Mouse (Mus musculus) frontal cortex, adult 2 months (tissue): ENCODE measurements around the gene Mrps18b. TPM values are rescaled to one million over a fixed set of nuclear protein-coding genes. Genes with fewer than 3 reads are reported as not detected.
A peak's percentile ranks its signal among the peaks of the same experiment; 100 is the strongest.

Source experiments
- DNase-seq, 2 experiments: peaks; one replicate each; pipeline ENCODE4 v3.0.0; 2022; ENCODE audit warnings: low spot score in 1 of 2; ENCODE audit errors: extremely low spot score in 1 of 2
- polyA plus RNA-seq: library from polyadenylated mRNA; depleted of rRNA; stranded (reverse); fragments of >200 nt; gene quantifications from 2 replicates; pipeline ENCODE4 v1.2.3, GENCODE M21; 2012

Gene Mrps18b
- polyA plus RNA-seq, 1 experiment, result 55.9 TPM

DNA sequence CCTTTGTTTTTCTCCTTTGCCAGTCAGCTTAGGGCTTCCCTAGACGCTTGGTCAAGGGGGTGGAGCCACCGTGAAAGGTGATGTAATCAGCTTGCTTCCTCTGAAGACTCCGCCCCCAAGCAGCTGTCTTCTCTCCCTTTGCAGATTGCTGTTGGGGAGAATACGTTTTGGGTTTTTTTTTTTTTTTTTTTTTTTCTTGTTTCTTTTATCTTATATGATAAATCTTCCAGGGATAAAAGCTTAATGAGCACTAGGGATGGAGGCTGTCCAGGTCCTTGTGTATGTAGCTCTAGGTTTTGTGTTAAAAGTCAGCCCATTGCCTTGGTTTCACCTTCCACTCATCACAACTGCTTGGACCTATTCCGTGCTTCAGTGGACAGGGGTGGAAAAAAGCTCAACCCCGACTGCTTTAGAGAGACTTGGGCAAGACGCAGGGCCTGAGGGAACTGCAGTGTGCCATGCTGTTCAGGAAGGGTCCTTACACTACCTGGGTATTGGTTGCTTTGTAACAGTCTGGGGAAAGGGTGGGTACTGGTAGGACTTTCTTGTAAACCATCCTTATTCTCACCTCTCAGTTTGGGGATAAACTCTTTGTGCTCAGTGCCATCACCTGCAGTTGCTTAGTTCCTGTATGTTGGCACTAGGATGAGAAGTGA is 3.0 kb upstream of the Mrps18b start:
- DNase-seq, result peak; percentile 95 to 97

DNA sequence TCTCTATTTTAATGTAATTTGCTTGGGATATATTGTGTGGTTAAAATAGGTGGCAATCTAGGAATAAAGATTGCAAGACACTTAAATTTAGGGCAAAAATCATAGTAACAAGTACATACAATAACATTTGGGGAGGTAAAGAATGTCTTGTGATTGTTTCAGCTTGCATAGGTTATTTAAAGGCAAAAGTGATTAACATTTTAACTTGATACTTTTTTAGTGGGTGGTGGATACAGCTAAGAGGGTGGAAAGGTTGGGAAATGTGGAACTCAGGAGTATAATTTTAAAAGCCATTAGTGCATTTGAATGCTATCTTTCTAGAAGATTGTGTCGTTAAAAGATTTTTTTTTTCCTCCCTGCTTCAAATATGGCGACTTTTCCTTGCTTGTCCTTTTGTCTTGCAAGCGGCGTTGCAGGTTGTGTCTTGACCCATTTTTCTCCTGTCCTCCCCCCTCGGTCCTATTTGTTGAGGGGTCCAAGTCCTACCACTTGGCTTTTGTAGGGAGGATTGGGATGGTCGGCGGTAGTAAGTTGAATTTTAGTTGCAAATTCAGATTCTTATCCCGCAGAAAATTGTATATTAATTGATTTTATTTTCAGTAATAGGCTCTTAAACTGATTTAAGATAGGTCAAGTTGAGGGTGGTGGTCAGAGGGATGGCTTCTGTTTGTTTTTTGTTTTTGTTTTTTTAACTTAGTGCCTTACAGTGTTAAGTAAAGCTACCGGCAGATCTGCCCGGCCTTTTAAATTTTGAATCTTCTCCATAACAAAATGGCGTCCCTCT is 2.3 kb upstream of the Mrps18b start:
- DNase-seq, result peak in 1 of 2 experiments; percentile 59

DNA sequence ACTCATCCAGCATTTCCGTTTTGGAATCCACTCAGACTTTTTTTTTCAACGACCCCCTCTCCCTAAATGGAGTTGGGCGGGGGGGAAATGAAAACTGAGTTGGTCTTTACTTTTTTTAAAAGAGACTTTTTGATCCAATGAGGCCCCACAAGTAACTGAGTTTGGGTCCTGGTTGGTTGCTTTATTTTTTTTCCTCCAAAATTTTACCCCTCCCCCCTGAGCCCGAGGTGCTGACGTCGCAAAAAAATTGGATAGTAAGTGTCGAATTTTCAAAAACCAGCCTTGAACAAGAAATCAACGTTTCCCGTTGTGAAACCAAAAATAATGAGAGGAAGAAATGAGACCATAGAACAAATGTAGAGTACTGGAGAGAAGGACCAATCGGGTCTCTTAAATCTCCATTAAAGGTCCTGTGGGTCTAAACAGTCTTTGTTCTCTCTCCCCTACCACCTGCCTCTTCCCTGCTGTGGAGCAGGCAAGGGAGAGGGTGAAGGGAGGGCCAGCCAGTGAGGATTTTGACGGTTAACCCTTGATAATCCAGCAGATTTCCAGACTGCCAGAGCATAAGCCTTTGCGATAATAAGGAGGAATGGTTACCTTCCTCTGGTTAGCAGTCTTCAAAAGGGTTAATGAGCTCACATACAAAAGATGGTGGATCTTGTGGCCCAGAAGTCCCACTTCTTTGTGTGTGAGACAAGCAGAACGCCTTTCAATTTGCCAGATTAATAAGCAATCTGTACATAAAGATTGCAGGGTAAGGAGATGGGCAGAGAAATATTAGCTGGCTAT is 1.5 kb upstream of the Mrps18b start:
- DNase-seq, result peak in 1 of 2 experiments; percentile 62

- peak in 1 of 2 experiments; percentile 52 for DNase-seq
Measured at GRCm38 (mm10) chr17:35917143-35917462, 914 bp upstream of the Mrps18b start.

- no peak for DNase-seq
Measured at GRCm38 (mm10) chr17:35915538-35916296, 472 bp downstream of the Mrps18b start.

- DNase-seq, result no peak
Measured at GRCm38 (mm10) chr17:35914975-35915374, 1.2 kb downstream of the Mrps18b start.

DNA sequence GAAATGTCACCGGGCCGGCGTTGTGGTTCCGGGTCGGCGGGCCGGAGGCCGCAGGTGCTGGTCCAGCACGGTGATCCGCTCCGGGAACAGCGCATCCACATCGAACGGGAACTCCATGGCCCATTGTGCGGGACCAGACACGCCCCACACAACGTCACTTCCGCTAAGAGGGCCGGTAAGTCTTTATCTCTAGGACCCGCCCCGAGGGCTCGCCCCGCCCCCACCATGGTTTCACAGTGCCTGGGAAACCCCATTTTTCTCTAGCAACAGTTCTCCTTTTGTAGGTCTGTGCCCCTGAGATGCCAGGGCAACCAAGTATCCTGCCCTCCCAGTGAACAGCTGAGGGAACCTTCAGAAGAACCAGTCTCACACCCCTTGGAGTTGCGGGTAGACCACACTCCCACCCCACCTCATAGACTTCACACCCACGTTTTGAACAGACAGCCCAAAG is 6.2 kb downstream of the Mrps18b start, which contains the start of gene Atat1:
Gene Atat1, minus strand, starts transcription at position 157 of the 451 bp plus-strand sequence.
- DNase-seq, result peak; percentile 88 to 95

- no peak for DNase-seq
Measured at GRCm38 (mm10) chr17:35909186-35909918, 6.8 kb downstream of the Mrps18b start.

GRCm38 (mm10) chr17:35907609-35908008 is 8.6 kb downstream of the Mrps18b start:
- DNase-seq, result no peak

DNA sequence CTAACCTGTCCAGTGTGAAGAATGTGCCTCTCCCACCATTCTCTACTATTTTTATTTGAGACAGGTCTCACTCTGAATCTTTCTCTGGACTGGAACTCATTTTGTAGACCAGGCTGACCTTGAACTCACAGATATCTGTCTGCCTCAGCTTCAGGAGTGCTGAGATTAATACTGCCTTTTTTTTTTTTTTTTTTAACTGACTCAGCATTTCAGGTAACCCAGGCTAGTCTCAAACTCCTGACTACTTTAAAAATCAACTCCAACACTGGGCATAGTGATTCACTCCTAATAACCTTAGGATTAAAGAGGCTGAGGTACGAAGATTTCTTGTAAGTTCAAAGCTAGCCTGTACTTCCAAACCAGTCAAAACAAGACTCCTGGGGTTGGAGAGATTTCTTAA is 10.6 kb downstream of the Mrps18b start:
- DNase-seq, result no peak

- DNase-seq, result no peak
Measured at GRCm38 (mm10) chr17:35903992-35904355, 12.2 kb downstream of the Mrps18b start.

DNA sequence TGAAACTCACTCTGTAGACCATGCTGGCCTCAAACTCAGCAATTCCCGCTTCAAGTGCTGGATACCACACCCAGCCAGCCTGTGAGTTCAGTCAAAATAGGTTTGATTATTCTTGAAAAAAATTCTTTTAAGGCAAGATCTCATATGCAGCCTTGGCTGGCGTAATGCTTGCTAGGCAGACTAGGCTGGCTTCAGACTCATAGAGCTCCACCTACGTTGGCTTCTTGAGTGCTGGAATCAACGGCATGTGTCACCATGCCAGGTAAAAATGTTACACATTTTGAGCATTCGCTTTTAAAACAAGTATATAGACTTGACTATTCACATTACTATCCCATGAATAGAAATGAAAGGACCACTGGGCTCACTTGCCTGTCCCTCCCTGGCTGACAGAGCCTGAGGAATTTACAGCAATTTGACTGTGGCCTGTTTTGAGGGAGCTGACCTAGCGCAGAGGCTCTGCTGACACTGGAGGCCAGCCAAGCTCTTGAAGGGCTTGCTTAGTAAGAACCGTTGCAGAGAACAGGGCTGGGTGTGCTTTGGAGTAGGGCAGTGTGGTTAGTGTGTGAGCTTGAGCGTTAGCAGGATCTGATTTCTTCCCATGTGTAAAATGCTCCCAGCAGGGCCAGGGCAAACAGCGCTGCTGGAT is 12.7 kb downstream of the Mrps18b start:
- no peak for DNase-seq

- DNase-seq, result no peak
Measured at GRCm38 (mm10) chr17:35900636-35901035, 15.6 kb downstream of the Mrps18b start.

- DNase-seq, result peak in 1 of 2 experiments; percentile 48
Measured at GRCm38 (mm10) chr17:35897644-35898573, 18.3 kb downstream of the Mrps18b start.

- peak; percentile 79 to 93 for DNase-seq
Measured at GRCm38 (mm10) chr17:35896781-35897643, 19.2 kb downstream of the Mrps18b start, which contains the start of gene 2310061I04Rik. 2310061I04Rik (minus strand) TSS chr17:35897431.

DNA sequence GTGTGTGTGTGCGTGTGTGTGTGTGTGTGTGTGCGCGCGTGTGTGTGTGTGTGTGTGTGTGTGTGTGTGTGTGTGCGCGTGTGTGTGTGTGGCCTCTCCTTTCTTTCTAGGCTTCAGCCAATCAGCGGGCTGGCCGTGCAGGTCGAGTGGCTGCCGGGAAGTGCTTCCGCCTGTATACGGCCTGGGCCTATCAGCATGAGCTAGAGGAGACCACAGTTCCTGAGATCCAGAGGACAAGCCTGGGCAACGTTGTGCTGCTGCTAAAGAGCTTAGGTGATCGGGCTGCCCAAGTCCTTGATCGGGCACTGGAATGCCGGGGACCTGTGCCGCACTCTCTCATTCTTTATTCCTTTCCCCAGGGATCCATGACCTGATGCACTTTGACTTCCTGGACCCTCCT is 28.5 kb downstream of the Mrps18b start:
- DNase-seq, result no peak

DNA sequence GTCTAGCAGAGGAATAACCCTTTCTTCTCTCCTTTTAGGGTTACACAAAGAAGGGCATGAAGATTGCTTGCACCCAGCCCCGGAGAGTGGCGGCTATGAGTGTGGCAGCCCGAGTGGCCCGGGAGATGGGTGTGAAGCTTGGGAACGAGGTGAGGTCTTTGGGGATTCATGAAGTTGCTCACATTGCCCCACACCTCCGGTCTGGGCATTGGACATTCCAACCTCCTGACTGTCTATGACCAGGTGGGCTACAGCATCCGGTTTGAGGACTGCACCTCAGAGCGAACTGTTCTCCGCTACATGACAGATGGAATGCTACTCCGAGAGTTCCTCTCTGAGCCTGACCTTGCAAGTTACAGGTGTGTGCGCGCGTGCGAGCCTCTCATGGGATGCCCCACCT is 32.4 kb downstream of the Mrps18b start:
- DNase-seq, result no peak
